Mouse (Mus musculus) urinary bladder, postnatal 4 days (tissue): ENCODE measurements at regions not wholly inside any gene's neighbourhood (a gene's known extent, or its start where the extent isn't known, plus 50 kb on each side); places are given as distances from the start of the nearest gene placed in this dataset.
"Not testable (repeated sequence)": the region's sequence is repeated elsewhere in the genome, so short reads cannot be mapped to it uniquely, and the experiment has no call there.

Experiments used
- DNase-seq, 2 experiments: peaks; one replicate each; pipeline ENCODE4 v3.0.0; 2021 to 2022; ENCODE audit warnings: low spot score in 2 of 2

DNA sequence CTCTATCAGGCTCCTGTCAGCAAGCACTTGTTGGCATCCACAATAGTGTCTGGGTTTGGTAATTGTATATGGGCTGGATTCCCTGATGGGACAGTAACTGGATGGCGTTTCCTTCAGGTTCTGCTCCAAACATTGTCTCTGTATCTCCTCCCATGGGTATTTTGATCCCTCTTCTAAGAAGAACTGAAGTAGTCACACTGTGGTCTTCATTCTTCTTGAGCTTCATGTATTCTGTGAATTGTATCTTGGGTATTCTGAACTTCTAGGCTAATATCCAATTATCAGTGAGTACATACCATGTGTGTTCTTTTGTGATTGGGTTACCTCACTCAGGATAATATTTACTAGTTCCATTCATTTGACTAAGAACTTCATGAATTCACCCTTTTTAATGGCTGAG, 119.2 kb upstream of the Gm21119 start:
- not testable (repeated sequence) for DNase-seq

DNA sequence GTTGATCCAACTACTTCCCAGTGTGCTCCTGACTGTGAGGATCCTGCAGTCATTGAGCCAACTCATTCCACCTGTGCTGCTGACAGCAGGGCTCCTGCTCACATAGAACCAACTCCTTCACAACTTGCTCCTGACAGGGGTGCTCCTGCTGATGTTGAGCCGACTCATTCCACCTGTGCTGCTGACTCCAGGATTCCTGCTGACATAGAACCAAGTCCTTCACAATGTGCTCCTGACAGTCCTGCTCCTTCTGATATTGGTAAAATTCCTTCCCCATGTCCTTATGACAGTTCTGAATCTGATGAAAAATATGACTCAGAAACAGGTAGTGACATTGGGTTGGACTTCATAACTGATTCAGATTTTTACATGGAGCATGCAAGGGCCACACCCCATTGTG, 100.8 kb upstream of the Gm21119 start:
- DNase-seq: not testable (repeated sequence)

DNA sequence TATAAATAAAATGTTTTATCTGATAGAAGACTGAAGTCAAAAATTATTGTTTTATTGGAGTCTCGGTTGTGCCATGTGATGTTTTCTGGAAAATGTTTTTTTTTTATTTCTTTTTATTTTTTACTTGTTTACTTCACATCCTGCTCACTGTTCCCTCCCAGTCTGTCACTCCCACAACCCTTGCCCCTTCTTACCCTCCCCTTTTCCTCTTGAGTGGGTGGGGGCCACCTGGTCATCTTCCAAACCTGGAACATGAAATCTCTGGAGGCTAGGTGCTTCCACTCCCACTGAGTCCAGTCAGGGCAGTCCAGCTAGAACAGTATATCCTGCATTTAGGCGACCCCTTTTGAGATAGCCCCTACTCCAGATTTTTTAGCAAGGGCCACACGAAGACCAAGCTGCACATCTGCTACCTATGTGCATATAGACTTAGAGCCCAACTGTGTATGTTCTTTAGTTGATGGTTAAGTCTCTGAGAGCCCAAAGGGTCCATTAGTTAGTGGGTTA, 98.3 kb upstream of the Gm21119 start:
- peak in 1 of 2 experiments; percentile 65 for DNase-seq

DNA sequence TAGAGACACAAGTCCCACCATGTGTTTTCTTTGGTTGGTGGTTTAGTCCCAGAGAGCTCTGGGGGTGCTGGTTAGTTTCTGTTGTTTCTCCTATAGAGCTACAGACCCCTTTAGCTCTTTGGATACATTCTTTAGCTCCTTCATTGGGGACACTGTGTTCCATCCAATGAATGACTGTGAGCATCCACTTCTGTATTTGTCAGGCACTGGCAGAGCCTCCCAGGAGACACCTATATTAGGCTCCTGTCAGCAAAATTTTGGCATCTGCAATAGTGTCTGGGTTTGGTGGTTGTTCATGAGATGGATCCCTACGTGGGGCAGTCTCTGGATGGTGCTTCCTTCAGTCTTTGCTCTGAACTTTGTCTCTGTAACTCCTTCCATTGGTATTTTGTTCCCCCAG, 97.2 kb upstream of the Gm21119 start:
- DNase-seq: not testable (repeated sequence)

DNA sequence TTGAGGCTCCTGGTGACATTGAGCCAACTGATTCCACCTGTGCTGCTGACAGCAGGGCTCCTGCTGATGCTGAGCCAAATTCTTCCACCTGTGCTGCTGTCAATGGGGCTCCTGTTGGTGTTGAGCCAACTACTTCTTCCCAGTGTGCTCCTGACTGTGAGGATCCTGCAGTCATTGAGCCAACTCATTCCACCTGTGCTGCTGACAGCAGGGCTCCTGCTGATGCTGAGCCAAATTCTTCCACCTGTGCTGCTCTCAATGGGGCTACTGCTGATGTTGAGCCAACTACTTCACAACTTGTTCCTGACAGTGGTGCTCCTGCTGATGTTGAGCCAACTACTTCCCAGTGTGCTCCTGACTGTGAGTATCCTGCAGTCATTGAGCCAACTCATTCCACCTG, 90.2 kb upstream of the Gm21119 start:
- not testable (repeated sequence) for DNase-seq

DNA sequence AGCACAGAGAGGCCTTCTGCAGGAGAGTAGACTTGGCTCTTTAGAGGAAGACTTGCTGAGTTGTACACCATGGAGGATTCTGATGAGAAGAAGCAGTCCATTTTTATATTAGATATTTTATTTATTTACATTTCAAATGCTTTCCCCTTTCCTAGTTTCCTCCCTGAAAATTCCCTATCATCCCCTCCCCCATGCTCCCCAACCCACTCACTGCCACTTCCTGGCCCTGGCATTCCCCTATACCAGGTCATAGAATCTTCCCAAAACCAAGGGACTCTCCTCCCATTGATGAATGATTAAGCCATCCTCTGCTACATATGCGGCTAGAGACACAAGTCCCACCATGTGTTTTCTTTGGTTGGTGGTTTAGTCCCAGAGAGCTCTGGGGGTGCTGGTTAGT, 85.7 kb upstream of the Gm21119 start:
- not testable (repeated sequence) for DNase-seq

DNA sequence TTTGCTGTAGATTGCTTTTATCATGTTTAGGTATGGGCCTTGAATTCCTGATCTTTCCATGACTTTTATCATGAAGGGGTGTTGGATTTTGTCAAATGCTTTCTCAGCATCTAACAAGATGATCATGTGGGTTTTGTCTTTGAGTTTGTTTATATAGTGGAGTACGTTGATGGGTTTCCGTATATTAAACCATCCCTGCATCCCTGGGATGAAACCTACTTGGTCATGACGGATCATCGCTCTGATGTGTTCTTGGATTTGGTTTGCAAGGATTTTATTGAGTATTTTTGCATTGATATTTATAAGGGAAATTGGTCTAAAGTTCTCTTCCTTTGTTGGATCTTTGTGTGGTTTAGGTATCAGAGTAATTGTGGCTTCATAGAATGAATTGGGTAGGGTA, 75.7 kb upstream of the Gm21119 start:
- not testable (repeated sequence) for DNase-seq

DNA sequence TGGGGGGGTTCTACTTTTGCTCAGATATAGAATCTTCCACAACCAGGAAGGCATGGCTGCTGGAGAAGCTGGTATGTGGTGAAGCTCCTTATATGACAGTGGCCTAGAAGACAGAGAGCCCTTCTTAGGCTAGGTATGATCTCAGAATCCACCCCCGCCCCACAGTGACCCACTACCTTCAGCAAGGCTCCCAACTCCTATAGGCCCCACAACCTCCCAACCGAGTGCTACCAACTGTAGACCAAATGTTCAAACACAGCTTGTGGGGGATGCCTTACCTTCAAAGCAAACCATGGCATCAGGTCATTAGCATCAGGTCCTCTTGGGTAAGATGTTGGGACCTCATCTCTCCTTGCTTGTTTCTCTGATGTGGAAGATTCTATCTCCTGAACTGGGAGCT, 70.6 kb upstream of the Gm21119 start:
- peak in 1 of 2 experiments; percentile 60 for DNase-seq

DNA sequence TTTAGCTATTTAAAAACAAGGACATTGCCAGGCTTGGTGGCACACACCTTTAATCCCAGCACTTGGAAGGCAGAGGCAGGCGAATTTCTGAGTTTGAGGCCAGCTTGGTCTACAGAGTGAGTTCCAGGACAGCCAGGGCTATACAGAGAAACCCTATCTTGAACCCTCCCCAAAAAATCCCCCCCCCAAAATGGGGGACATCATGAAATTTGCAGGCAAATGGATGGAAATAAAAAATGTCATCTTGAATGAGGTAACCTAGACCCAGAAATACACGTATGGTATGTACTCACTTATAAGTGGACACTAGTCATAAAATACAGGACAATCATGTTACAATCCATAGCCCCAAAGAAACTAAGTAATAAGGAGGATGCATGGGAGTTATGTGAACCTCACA, 69.4 kb upstream of the Gm21119 start:
- DNase-seq: peak; percentile 27 to 80

DNA sequence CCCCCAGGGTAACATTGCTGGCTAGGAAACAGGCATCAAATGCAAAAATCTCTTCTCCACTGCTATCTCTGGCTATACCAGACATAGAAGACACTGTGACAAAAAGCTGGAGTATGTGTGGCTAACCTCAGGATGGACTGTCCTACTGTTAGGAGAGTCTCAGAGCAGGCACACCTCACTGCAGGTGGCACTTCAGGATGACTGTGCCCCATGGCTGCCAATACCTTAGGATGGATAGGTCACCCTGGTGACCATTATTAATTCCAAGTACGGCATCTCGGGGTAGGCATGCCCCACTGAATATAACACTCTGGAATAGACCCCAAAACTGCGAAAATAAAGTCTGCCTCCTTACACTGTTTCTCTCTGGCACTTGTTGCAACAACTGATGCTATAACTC, 68.3 kb upstream of the Gm21119 start:
- DNase-seq: not testable (repeated sequence)

DNA sequence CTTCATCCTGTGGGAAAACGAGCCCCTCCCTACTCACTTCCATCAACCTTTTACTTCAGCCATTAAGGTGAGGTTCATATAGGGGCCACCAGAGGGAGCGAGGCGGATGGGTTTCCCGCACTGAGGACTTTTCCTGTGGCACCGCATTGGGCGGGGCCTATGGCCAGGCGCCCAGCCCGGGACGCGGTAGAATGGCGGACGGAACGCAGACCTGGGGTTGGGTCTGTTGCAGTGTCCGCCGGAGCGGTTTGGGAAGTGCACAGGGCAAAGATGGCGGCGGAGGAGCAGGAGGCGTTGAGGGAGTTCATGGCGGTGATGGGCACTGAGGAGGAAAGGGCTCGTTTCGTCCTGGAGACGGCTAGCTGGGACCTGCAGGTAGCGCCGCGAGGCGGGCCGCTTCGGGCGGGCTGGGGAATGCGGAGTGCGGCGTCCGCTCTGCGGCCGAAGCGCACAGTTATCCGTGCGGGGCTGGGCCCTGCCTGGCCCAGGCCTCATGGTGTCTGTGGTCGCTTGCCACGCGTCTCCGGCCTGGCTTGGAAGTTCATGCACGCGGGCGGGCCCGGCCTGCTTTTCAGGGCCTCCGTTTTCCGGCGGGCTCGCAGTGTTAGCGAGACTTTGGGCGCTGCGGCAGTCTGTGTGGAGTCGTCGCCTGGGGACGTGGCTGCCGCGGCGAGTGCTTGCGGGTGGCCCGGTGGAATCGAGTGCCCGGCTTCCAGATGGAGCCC, 64.5 kb upstream of the Gm21119 start:
- peak; percentile 85 to 98 for DNase-seq

DNA sequence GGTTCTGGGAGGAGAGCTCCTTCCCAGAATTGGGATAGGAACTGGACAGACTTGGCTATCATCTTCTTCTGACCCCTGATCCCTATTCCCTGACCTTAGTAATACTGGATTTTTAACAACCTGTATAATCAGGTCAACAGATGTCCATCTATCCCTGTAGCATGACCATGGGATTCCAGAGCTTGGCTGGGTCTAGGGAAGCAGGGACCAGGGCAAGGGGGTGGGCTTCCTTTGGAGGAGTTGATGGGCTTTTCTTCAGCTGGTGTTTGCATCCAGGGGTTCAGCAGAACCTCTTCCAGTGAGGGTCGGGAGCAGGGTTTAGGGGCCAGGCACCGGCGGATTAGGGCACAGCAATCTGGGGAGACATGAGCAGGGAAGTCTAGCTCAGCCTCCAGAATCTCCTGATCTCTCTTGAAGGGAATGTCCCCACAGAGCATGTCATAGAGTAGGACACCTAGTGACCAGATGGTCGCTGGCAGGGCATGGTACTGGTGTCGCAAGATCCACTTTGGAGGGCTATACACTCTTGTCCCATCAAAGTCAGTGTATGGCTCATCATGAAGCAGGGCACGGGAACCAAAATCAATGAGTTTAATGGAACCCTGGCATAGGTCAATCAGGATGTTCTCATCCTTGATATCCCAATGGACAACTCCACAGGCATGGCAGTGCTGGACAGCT, 58.1 kb upstream of the Gm21119 start:
- not testable (repeated sequence) for DNase-seq

DNA sequence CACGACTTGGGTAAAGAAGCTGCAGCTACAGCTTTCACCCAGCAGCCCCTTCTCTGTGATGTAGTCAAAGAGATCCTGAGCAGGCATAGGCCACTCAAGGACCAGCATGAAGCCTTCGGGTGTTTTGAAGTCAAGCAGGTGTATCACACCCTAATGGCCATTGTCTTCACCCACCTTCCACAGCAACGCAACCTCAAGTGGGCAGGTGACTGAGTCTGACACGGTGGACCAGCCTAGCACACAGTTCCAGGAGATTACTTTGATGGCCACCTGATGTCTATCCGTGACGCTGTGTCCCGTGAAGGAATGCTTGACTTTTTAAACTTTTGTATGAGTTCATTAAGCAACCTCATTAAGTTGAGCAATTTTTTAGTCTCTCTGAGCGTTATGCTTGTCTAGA, 57.5 kb upstream of the Gm21119 start:
- not testable (repeated sequence) for DNase-seq

DNA sequence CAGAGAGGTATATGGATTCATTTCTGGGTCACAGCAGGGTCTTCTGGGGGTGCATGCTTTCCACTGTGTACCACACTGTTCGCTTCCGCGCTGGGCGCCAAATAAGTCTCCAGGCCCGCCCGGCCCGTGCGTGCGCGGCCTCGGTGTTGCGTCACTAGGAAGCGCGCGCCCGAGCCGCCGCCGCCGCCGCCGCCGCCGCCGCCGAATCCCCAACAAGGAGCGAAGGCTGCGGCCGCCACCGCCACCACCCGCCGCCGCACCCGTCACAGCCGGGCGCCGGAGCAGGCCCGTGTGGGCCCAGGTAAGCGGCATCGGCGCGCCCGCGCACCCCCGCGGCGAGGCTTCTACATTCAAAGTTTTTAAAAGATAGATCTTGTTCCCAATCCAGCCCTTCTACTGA, 57.1 kb upstream of the Gm21119 start:
- DNase-seq: peak in 1 of 2 experiments; percentile 20
